Mouse (Mus musculus): ENCODE measurements at regions not wholly inside any gene's neighbourhood (a gene's known extent, or its start where the extent isn't known, plus 50 kb on each side); places are given as distances from the start of the nearest gene placed in this dataset.

DNA sequence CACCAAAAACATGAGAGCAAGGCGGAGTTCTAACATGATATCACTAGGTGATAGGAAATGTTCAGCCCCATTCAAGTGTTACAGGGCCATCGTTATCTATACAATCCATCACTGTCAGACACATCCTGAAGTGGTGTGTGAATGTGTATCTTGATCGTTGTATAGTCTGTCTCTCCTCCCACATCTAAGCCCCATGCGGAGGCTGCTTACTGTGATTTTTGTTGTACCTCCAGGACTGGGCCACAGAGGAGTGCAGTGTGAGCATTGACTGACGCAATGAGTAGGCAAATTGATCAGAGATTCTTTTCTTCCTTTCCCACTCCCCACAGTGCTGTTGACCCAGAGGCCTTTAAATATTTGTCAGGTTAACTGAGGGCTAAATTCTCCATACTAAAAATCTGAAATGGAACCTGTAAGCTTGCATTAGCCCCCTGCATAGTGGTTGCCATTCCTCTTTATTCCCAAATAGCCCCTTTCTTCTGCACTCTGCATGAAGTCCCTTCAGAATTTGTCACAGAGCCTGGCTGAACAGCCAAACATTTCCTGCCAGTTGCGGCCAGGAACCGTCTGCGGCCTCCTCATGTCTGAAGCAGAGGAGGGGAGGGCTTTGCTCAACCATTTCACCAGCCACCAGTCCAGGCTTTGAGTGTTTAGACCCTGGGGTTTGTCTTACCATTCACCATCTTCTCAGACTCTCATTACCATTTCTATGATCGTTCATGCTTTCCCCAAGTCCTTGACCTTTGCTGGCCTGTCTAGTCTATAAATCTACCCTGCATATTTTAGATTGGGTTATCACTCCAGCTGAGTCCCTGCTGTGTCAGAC is 119.3 kb downstream of the Ttc8 start:
- in situ Hi-C loops (cut with MboI, MseI) = no loop called here

DNA sequence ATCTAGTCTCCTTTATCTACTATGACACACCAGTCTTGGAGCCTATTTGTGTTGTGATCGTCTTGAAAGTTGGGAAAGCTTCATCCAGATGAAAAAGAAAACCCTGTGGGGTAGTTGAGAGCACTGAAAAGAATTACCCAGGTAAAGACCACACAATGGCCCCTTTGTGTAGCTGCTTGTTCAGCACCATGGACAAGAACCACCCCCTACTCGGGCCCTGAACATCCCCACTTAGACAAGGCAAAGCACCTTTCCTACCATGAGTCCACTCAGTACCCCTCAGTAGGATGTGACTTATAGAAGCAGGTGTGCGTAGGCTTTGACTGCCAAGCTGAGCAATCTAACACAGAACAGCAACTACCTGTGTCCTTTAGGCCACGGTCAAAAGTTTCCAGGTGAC is 121.2 kb downstream of the Ttc8 start:
- in situ Hi-C loops (cut with MboI, MseI) = no loop called here

DNA sequence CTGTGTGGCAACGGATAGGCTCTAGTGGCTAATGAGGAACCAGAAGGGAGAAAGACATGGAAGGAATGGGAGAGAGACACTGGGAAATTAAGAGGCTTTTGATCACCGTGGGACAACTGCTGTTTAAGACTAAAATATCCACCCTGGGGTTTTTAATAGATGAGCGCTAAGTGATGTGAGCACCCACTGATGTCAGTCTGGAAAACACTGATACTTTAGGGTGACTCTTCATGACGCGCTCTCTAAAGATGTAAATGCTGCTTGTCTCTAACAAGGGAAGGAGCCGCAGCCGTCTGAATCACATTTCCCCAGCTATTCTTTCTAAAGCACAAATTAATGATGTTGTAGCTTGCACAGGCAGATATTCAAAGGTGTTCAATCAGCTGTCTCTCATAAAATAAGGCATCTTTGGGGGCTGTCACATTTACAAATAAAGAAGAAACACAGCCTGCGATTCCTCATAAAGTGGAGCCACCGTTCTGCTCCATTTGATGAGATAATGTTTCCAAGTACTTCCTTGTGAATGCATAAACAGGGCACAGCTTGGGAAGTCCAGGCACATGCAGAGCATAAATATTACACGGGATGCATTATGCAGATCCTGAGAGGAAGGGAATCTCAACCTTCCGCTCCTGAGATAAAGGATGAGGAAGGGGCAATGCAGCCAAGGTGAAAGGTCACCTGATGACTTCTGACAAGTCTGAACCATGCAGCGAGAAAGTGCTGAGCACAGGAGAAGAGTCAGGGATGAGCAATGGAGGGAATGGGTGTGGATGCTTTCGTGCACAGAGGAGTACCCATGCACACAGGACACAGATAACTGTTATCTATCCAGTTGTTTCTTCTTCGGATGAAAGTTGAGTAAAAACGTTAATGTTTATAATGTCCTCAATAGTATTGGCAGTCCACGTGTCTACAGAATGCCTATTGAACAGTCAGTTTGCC is 122.8 kb downstream of the Ttc8 start:
- in situ Hi-C loops (cut with MboI, MseI) = no loop called here

DNA sequence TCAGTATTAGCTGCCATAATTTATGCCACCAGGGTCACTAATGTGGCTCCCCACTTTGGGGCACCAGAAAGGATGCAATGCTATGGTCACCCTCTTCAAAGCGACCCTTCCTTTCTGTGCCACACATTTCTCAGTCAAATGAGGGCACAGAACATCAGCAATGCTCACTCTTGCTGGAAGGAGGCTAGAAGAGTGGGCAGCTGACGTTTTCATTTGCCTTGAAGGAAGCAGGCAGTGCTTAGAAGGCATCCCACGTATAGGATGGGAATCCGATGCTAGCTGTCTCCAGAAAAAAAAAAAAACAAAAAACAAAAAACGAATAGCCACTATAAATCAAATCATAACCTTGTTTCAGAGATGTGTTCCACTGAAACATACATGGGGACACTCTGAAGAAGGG is 124.1 kb downstream of the Ttc8 start:
- in situ Hi-C loops (cut with MboI, MseI) = no loop called here

DNA sequence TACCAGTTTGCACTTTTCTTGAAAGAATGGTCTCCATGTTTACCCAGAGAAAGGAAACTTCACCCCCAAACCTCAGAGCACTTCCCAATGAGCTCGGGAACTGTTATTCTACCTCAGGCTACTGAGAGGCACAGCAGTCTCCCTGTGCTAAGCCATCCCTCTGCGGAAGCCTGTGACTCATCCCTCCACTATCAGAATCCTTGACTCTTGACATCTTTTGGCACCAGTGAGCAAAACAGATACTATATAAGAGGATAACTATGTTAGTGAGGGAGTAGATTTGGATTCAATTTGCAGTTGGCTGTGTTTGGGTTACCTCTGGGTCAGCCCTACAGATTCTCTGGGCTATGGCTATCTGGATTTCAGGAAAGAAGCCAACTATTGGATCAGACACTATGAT is 130.1 kb downstream of the Ttc8 start:
- in situ Hi-C loops (cut with MboI, MseI) = no loop called here

DNA sequence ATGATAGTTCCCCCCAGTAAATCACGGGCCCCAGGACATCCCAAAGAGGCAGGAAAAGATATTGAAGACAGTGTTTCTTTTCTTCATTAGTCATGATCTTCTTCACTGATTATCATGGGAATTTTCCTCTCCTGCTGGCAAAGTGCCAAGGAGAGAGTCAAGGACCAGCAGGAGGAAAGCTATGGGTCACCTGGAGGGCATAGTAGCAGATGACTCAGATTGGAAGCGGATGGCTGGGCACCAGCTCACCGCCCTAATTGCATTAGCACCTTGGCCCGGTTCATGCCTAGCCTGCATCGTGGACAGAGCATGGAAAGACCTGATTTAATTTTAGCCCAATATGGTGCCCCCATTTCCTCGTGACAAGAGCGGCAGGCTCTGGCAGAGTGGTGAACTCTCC is 132.2 kb downstream of the Ttc8 start:
- in situ Hi-C loops (cut with MboI, MseI) = no loop called here

DNA sequence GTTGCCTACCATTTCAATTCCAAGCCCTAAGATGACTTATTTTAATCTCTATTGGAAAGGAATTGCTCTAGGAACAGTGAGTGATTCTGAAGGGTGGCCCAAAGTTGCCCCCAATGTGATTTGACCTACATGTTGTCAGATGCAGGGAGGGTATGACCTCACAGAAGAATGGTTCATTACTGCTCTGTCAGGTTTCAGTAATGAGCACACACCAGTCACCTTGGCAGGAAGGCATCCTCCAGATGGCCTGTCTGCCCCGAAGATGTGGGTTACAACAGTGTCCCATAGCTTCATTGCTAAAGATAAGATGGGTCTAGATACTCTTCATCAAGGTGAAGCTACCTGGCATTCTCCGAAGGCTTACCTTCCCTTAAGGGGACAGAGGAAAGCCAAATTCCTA is 137.1 kb downstream of the Ttc8 start:
- in situ Hi-C loops (cut with MboI, MseI) = no loop called here

DNA sequence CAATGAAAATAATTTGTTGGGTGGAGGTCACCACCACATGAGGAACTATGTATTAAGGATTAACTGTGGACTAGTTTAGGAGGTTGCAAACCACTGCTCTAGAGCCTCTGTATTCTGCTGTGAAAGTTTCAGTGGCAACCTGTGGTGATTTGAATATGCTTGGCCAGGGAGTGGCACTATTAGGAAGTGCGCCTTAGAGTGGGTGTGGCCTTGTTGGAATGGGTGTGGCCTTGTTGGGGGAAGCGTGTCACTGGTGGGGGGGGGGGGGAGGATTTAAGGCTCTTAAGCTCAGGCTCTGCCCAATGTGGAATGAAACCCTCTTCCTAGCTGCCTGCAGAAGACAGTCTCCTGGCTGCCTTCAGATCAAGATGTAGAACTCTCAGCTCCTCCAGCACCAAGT is 138.5 kb downstream of the Ttc8 start:
- in situ Hi-C loops (cut with MboI, MseI) = no loop called here

DNA sequence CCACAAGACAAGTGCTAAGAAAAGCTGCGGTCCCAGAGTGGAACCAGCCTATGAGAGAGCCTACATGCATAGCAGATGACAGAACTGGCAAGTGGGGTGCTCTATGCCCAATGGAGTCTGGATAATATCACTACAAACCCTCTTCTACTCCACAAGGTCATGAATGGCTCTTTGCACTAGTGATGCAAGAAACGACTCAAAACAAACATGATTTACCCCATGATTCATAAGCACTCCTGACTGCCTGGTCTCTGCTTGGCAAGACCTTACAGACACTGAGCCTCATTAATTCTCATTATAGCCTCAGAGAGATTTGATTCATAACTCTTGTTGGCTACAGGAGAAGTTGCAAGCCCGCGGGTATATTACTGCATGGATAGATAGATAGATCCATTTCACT is 139.1 kb downstream of the Ttc8 start:
- in situ Hi-C loops (cut with MboI, MseI) = no loop called here

DNA sequence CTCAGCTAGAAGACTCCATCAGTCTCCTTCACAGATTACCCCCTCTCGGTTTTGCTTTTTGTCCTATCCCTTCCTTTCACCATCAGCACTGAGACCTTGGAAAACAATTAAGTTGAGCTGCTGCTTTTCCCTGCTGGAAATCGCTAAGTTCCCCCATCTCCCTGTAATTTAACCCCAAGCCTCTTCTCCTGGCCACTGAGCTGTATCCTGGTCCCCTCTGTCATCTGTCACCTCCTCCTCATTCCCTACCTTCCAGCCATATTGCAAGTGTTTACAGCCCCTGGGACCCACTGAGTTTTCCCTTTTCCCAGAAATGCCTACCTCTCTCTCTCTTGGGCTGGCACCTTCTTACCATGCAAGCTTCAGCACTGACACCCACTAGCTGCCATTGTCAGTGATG is 140.3 kb downstream of the Ttc8 start:
- in situ Hi-C loops (cut with MboI, MseI) = no loop called here

DNA sequence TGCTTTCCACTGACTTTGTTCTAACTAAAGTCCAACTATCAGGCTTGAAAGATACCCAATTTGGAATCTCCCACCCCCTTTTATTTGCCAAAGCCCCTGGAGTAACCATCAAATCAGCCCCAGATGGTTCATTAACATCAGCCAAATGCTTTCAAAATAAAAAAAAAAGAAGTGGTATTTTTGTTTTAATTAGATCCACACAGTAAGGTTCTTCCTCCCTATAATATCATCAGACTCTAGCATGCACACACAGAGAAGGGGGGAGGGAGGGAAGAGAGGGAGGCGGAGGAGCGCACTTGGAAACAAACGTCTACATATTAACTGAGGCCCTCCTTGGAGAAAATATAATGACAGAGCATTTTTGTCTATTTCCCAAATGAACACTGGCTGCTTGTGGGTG is 143.1 kb downstream of the Ttc8 start:
- in situ Hi-C loops (cut with MboI, MseI) = no loop called here

DNA sequence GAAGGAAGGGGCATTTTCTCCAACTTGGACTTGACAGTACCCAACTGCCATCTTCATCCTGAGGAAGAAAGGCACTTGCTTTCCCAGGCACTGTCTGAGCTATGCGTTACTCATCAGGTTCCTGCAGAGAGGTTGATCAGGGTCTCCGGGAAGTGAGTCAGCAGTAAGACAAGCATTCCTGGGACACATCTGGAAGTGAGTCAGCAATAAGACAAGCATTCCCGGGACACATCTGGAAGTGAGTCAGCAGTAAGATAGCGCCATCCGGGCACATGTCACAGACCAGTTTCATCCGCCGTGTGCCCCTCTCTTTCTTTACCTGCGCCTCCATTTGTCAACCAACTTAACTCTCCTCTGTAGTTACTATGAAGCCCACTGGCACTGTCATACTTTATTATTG is 143.5 kb downstream of the Ttc8 start:
- in situ Hi-C loops (cut with MboI, MseI) = no loop called here

DNA sequence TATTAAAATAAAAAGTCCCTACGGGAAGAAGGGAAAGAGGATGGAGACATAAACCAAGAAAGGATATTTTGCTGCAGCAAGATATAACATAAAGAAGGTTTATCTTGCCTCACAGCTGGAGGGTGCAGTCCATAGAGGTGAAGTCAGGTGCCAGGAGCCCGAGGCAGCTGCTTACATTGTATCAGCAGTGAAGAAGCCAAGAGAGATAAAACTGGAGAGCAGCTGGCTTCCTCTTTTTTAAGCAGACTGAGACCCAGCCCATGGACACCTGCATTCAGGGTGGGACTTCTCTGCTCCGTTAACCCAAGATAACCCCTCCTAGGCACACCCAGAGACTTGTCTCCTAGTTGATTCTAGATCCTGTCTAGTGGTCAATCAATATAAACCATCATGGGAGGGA is 147.6 kb downstream of the Ttc8 start:
- in situ Hi-C loops (cut with MboI, MseI) = no loop called here

DNA sequence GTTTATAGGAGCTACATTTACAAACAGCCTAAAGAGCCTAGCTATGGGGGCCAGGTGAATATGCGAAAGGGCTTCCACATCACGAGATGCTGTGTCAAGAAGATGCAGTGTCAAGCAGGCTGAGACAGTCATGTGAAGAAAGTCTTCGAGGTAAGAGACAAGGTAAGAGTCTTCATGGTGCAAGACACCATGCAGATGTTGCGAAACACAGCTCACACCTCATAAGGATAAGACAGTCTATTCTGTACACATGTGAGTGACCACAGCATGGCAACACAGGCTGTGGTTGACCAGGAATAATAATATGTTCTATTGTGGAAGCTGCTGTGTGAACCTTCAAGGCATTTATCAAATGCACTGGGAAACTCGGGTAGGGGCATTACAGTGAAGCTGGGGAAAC is 153.4 kb downstream of the Ttc8 start:
- in situ Hi-C loops (cut with MboI, MseI) = no loop called here

DNA sequence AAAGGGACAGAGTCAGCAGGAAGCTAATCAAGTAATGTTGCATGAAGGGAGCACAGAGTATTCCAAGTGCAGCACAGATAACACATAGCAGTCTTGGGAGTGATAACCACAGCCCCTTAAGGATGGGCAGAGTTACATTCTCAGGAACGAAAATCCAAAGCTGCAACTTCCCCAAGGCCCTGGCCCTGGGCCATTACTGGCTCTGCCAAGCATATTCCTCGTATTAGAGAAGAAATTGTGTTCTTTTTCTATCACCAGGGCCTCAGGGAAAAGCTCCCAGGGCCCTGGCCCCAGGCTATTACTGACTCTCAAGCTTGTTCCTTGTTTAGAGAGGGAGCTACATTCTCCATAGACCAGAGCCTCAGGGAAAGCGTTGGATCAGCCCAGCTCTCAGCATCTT is 157.0 kb downstream of the Ttc8 start:
- in situ Hi-C loops (cut with MboI, MseI) = no loop called here

DNA sequence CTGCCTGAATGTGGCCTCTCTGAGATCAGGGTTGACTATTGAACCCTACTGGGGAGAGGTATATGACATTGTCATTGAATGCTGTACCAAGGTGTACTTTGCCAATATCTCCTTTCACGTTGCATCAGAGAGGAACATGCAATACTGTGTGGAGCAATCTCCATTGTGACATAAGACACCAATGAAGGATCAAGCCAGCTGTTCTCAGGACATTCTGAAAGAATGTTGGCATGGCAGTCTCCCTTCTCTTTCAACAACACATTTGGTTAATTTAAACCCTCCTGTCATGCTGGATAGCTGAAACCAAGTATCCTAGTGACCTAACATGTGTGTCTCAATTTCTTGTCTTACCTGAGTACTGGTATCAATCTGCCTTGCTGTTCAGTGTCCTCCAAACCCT is 159.5 kb downstream of the Ttc8 start:
- in situ Hi-C loops (cut with MboI, MseI) = loop anchor here (10.0 kb wide), 2 partner anchors 755 to 1025 kb away; no protein-coding TSS in a partner anchor

DNA sequence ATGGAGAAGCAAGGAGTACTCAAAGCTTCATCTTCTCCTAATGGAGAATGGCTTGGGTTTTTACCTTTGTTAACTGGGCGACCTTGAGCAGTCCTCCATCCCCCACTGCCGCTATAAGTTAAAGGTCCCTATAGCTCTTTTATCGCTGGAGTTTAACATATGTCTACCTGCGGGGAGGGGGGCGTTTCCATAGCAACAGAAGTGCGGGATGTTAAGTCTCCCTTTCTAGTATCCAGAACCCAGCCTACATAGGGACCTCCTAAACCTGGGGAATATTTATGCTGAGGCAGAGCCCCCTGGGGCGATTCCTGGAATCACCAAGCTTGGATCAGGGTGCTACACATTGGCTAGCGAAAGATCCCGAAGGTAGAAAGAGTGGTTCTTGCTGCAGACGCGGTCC is 163.2 kb downstream of the Ttc8 start:
- in situ Hi-C loops (cut with MboI, MseI) = loop anchor here (10.0 kb wide), 2 partner anchors 751 to 1021 kb away; no protein-coding TSS in a partner anchor

DNA sequence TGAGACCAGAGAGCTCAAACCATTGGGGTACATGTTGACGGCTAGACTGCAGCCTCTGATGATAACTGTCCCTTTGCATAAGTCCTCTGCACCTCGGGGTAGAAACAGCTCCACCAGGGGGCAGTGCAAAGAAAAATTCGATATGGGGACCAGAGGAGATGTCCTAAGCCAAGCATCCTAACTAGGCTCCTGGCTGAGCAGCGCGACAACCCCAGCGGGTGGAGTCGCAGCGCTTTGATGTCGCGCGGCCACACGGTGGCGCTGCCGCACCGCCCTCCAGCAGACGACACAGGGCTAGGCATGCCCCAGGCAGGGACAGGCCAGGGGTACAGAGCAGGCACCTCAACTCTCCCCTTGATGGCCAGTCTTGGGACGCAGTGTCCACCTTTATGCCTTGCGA is 163.8 kb downstream of the Ttc8 start:
- in situ Hi-C loops (cut with MboI, MseI) = loop anchor here (10.0 kb wide), 2 partner anchors 751 to 1021 kb away; no protein-coding TSS in a partner anchor

DNA sequence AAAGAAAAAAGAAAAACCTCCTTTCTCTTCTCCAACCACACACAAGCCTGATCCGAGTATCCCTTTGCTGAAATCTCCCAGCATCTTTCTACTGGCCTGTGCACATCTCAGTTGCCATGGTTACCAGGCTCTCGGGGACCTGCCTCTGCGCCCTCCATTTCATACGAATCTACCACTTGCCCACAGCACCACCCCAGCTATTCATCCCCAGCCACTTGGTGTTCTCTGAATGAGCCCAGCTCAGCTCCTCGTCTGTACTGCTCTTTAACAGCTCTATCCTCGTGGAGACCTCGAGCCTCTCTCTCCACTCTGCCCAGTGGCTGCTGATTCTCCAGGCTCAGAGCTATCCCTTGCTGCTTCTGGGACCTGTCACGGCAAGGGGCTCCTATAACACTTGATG is 166.9 kb downstream of the Ttc8 start:
- in situ Hi-C loops (cut with MboI, MseI) = loop anchor here (5.0 to 10.0 kb wide), 3 partner anchors 748 to 1018 kb away; no protein-coding TSS in a partner anchor

DNA sequence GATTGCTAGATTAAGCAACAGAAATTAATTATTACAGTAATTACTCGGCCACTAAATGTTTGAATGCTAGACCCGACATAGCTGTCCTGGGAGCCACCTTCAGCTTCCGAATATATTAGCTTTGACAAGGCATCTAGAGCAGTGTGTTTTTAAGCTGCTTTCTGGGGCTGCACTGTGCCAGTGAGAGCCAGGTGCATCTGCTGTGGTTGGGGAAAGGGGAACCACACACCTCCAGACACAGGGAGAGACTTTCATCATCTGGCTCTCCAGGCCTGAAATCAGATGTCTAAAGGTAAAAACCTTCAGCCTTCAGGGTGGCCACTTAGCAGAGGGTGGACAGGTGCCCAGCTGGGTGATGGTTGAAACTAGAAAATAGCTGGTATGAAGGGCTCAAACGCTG is 171.4 kb downstream of the Ttc8 start:
- in situ Hi-C loops (cut with MboI, MseI) = no loop called here

DNA sequence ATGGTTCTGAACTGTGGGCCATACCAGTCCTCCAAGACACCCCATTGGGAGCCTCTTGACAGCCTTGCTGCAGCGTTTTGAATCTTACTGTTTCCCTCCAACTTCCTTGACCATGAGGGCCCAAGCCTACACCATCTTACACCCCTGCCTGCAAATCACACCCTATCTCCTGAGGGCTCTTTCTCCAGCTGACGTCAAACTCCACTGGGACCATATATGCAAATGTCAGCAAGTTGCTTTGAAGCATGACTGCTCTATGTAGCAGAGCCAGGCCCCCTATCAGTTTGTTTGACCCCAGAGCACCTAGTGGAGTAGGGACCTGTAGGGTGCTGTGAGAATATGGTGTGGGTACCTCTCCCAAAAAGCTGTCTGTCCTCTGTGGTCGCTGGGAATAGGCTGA is 172.8 kb downstream of the Ttc8 start:
- in situ Hi-C loops (cut with MboI, MseI) = no loop called here

DNA sequence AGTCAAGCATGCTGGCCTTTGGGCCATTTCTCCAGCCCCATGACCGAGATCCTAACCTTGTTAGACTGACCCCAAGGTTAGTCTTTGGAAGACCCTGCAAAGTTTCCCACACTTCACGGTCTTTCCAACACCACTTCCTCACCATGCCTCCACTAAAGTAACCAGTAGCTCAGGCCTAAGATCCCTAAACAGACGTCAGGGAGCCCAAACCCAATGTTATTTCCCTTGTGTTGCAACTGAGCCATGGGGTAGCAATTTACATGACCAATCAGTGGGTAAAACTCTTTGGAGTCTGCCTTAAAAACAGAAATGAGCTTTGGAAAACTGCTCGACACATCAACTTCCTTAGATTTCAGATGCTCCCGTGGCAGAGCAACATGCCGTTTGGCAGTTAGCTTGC is 173.6 kb downstream of the Ttc8 start:
- in situ Hi-C loops (cut with MboI, MseI) = no loop called here
